Mouse (Mus musculus): Measurements from ENCODE around the gene Dr1. TPM values are rescaled to one million over a fixed set of nuclear protein-coding genes. Genes with fewer than 3 reads are reported as not detected.

The Dr1 gene
- polyA plus RNA-seq, 1 experiment = 25.7 TPM

DNA sequence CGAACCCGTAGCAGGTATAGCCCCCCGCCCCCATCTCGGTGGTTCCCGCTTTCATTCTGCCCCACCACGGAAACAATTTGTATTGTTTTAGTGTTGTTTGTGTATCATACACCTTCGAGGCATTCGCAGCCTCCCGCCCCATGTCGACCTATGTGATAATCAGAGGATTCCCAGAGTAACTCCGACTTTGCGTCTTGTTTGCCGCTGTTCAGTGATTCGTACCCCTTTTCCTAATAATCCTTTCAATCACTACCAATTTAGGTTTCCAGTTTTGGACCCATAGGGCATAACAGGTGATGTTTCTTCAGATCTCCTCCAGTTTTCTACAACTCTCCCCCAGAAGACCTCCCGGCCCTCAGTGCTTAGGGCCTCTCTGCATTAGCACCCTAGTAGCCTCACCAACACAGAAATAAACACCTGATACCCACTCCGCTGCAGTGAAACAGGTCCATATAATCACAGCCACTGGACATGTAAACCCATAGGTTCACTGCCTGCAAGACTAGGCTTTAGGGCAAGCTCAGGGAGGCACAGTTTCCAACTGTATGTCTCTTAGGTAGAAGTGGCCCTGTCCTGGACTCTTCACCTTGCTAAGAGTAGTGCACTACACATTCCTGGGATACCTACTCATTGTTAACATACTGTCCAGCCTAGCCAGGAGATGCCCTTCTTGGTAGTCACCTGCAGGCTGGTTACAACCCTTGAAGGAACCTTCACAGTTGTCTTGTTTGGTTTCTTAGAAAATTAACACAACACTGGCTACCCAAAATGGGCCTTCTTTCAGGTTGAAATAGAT lies 44.6 kb downstream of the Dr1 start:
- 5% methylated on average over 16 of the region's 16 CpGs for WGBS
- TF ChIP-seq POLR2A (IDR thresholded peaks at IDR 0.05; ENCODE audit: borderline replicate concordance, insufficient read depth, low read length) = no peak
- TF ChIP-seq CTCF (IDR thresholded peaks at IDR 0.05; ENCODE audit: borderline replicate concordance, insufficient read depth, low read depth, low read length) = no peak
- H3K27ac ChIP-seq (ENCODE audit: insufficient read depth, low read length) = peak overlapping the region; percentile 76; the same call in 1 of the 2 replicates

More for the DNA sequence above, 44.6 kb downstream of the Dr1 start:
- H3K27me3 ChIP-seq (ENCODE audit: control insufficient read depth, insufficient read depth, low read length) = no peaks in the 10 kb centered on the region
- DNase-seq = no peak
- peaks cover 3% of the 10 kb centered on the region; the same call in 1 of the 2 replicates for H3K4me1 ChIP-seq (ENCODE audit: control insufficient read depth, insufficient read depth, low read length)
- H3K4me3 ChIP-seq (replicated peaks; ENCODE audit: insufficient read depth, low read depth, low read length) = peak overlapping the region; percentile 88

Other genes starting within 250 kb of the Dr1 start
- 43.4 and 45.7 TPM in 2 replicates for gene Mtf2, start 203.2 kb upstream of the Dr1 start, polyA plus RNA-seq (2012; rRNA removed)
- gene Tmed5, start 136.3 kb upstream of the Dr1 start, polyA plus RNA-seq (2012; rRNA removed) = 19.9 and 21.6 TPM in 2 replicates
- gene Ccdc18, start 136.0 kb upstream of the Dr1 start, polyA plus RNA-seq (2012; rRNA removed) = 0.38 and 0.48 TPM in 2 replicates
- 8.9 and 9.3 TPM in 2 replicates for gene Pigg, start 43.7 kb downstream of the Dr1 start, polyA plus RNA-seq (2012; rRNA removed)
- 12.5 and 13.9 TPM in 2 replicates for gene Gm42517, start 99.0 kb downstream of the Dr1 start, polyA plus RNA-seq (2012; rRNA removed)
- 0.33 and 0.38 TPM in 2 replicates for gene Pde6b, start 119.5 kb downstream of the Dr1 start, polyA plus RNA-seq (2012; rRNA removed)
- 352 and 395 TPM in 2 replicates for gene Atp5k, start 165.6 kb downstream of the Dr1 start, polyA plus RNA-seq (2012; rRNA removed)
- 1.4 TPM in 2 replicates for gene Mfsd7a, start 180.0 kb downstream of the Dr1 start, polyA plus RNA-seq (2012; rRNA removed)
- gene Pcgf3, start 192.3 kb downstream of the Dr1 start, polyA plus RNA-seq (2012; rRNA removed) = 14.7 and 14.9 TPM in 2 replicates